Mouse (Mus musculus) stomach, postnatal 0 days (tissue): ENCODE data around the gene A1cf. TPM values are rescaled to one million over a fixed set of nuclear protein-coding genes. Genes with fewer than 3 reads are reported as not detected.

Experiments used
- ATAC-seq: fragments of 200-750 bp; cut with Nextera tagmentation; 2 replicates; pipeline ENCODE4 v1.8.0; 2017; ENCODE audit not compliant: low FRiP score, low TSS enrichment
- DNase-seq: peaks from one replicate; pipeline ENCODE4 v3.0.0-alpha.2; 2016; ENCODE audit warnings: low spot score
- H3K27ac ChIP-seq: fragments of 300-500 bp; sonication (generic); replicated peaks from 2 replicates; pipeline ENCODE4 v1.5.1; 2014; ENCODE audit warnings: mild to moderate bottlenecking, control low read depth
- H3K27me3 ChIP-seq: fragments of 300-500 bp; sonication (generic); 2 replicates; pipeline ENCODE4 v1.6.1; 2014; ENCODE audit warnings: low read length; ENCODE audit not compliant: control insufficient read depth, insufficient read depth
- H3K36me3 ChIP-seq: fragments of 300-500 bp; sonication (generic); 2 replicates; pipeline ENCODE4 v1.6.1; 2014; ENCODE audit warnings: low read length, mixed read lengths; ENCODE audit not compliant: control insufficient read depth, insufficient read depth
- H3K4me1 ChIP-seq: fragments of 300-500 bp; sonication (generic); replicated peaks from 2 replicates; pipeline ENCODE4 v1.6.1; 2014; ENCODE audit warnings: antibody characterized with exemption; ENCODE audit not compliant: control insufficient read depth, insufficient read depth
- H3K4me2 ChIP-seq: fragments of 300-500 bp; sonication (generic); replicated peaks from 2 replicates; pipeline ENCODE4 v1.6.1; 2014; ENCODE audit warnings: low read depth, mild to moderate bottlenecking, control low read depth, moderate library complexity
- H3K4me3 ChIP-seq: fragments of 300-500 bp; sonication (generic); 2 replicates; pipeline ENCODE4 v1.5.1; 2014; ENCODE audit warnings: low read depth, low read length, control low read depth
- H3K9ac ChIP-seq: fragments of 300-500 bp; sonication (generic); 2 replicates; pipeline ENCODE4 v1.6.1; 2014; ENCODE audit warnings: mild to moderate bottlenecking, low read length, control low read depth, mixed read lengths
- H3K9me3 ChIP-seq: fragments of 300-500 bp; sonication (generic); 2 replicates; pipeline ENCODE4 v1.6.1; 2016; ENCODE audit warnings: low read length; ENCODE audit not compliant: control insufficient read depth
- CTCF ChIP-seq: IDR thresholded peaks from 2 replicates; pipeline ENCODE4 v1.5.1; 2016; ENCODE audit warnings: antibody characterized with exemption, low read depth, mild to moderate bottlenecking, moderate library complexity
- EP300 ChIP-seq: optimal IDR thresholded peaks from 2 replicates; pipeline ENCODE3; 2016; ENCODE audit warnings: antibody characterized with exemption
- WGBS: fragments of 180-500 bp; shearing (Covaris S2); extraction: QIAGEN DNeasy Blood & Tissue Kit; methylation state at CpG from one replicate; pipeline ENCODE4 v1.1.7; 2014; 5-methylcytosine and 5-hydroxymethylcytosine counted together
- polyA plus RNA-seq: library from polyadenylated mRNA; unstranded; fragments of >200 nt; fragmentation: Nextera tagmentation; extraction: Ambion mirVana; gene quantifications from 2 replicates; pipeline ENCODE4 v1.2.1, GENCODE M21; 2015

Gene A1cf
- polyA plus RNA-seq, 1 experiment from 2014 or later, result 0.10 TPM

DNA sequence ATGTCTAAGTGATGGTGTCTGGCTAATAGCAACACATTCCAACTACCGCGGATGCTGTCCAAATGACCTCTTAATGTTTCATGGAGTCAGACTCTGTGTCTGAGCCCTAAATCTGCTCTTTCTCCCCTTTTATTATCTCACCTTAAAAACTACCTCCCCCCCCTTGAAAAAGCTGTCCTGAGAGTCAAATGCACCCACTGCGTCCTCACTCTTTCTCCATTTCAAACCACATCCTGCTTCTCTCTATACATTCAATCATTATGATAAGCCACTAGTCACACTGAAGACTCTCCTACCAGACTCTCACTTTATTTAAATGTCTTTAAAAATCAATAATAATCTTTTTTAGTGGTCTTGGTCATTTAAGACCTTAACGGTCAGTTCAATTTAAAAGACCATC lies 51.8 kb downstream of the A1cf start:
- Histone ChIP-seq H3K27ac (no peak overlapping the region), H3K9ac (no peak overlapping the region), H3K9me3 (no peaks in the 10 kb centered on the region), H3K4me2 (no peak overlapping the region), H3K4me3 (no peak overlapping the region), H3K27me3 (no peaks in the 10 kb centered on the region), H3K36me3 (no peaks in the 10 kb centered on the region), H3K4me1 (no peaks in the 10 kb centered on the region)
- no peak for ATAC-seq
- WGBS, result 91% methylated on average over 4 of the region's 4 CpGs
- no peak for TF ChIP-seq EP300
- no peak for TF ChIP-seq CTCF
- no peak for DNase-seq

DNA sequence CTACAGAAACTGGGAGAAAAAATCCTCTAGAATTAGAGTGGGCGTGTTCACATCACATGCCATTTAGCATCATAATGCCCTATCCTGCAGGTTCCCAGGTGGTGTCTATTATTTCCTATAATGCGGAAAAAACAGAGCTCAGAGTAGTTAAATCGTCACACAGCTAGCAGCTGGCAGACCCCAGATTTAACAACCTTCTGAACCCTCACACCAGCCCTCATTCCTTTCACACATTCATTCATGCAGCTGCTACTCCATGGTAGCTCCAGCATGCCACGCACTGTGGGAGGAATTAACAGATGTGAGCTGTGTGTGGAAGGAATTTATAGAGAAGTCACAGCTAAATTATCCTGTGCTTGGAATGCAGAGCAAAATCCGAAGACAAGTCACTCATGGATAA lies 53.3 kb downstream of the A1cf start:
- no peak for DNase-seq
- no peak overlapping the region for H3K27ac ChIP-seq
- no peak overlapping the region for H3K4me3 ChIP-seq
- ATAC-seq, result no peak
- H3K36me3 ChIP-seq, result no peaks in the 10 kb centered on the region
- no peak overlapping the region for H3K9ac ChIP-seq
- H3K4me1 ChIP-seq, result no peaks in the 10 kb centered on the region
- no peaks in the 10 kb centered on the region for H3K9me3 ChIP-seq
- H3K27me3 ChIP-seq, result no peaks in the 10 kb centered on the region
- WGBS, result 64% methylated on average over 5 of the region's 5 CpGs
- no peak overlapping the region for H3K4me2 ChIP-seq
- TF ChIP-seq CTCF (no peak), EP300 (no peak)

DNA sequence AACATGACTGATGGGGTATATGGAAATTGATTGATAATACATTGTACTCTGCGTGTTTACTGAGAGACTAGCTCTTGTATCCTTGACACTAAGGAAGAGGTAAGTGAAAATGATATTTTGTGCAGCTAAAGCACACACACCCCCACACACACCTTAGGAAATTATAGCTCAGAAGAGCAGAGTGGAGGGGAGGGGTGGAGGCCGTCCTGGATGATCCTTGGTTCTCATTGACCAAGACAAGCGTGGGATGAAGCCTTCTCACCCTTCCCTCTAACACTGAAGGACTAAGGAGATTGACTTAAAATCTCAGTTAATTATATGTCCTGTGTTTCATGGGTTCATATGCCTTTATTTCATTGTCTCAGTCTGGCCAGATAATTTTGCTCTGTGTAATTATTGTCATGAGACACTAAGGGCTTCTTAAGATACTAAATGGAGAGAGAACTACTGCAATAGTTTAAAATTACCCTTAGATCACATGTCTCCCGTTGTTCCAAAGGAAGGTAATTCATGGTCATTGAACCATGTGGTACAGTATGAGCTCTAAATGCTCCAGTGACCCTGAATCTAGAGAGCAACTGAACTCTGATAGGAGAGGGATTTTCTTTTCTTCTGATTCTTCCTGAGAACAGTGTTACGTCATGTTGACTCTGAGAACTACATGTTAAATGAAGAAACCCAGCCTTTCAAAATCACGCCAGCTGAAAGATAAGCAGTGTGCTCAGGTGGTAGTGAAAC lies 55.2 kb downstream of the A1cf start:
- Histone ChIP-seq H3K4me3 (no peak overlapping the region), H3K27ac (no peak overlapping the region), H3K9ac (no peak overlapping the region), H3K9me3 (no peaks in the 10 kb centered on the region), H3K36me3 (no peaks in the 10 kb centered on the region), H3K4me1 (no peaks in the 10 kb centered on the region), H3K4me2 (no peak overlapping the region), H3K27me3 (no peaks in the 10 kb centered on the region)
- DNase-seq (no peak), ATAC-seq (no peak)
- 73% methylated on average over 6 of the region's 6 CpGs for WGBS
- TF ChIP-seq CTCF (no peak), EP300 (no peak)

DNA sequence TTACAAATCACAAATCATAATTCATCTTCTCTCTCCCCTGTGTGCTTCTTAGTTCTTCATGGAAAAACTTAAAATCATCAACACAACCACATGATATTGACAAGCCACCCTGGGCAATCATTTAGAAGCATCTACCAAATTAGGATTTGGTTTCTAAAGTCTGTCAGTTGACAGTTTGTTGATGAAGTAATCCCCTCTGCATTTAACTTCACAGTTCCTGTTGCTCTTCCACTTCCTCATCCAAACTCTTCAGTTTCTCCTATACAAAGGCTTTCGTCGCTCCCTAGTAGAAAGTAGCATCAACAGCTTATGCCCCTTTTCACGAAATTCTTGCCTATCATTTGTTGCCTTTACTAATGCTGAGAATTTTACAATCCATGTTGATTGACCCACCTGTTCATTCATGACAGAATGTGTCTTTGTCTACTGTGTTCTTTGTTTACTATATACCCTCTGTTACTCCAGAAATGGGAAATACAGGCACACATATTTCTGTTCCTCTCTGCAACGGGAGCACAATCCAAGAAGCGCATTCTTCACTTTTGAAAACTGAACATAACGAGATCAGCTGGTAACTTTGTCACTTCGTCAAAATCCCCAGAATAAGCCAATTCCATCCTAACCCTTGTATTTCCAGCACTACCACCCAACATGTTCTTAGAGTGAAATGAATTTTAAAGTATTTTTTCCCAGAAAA lies 82.4 kb downstream of the A1cf start:
- H3K4me1 ChIP-seq, result no peaks in the 10 kb centered on the region
- ATAC-seq, result no peak
- H3K27me3 ChIP-seq, result no peaks in the 10 kb centered on the region
- no peak overlapping the region for H3K4me2 ChIP-seq
- H3K36me3 ChIP-seq, result no peaks in the 10 kb centered on the region
- H3K4me3 ChIP-seq, result no peak overlapping the region
- DNase-seq, result no peak
- TF ChIP-seq EP300 (no peak), CTCF (no peak)
- WGBS, result 69% methylated on average over 7 of the region's 7 CpGs
- H3K27ac ChIP-seq, result no peak overlapping the region
- H3K9ac ChIP-seq, result no peak overlapping the region
- H3K9me3 ChIP-seq, result no peaks in the 10 kb centered on the region

DNA sequence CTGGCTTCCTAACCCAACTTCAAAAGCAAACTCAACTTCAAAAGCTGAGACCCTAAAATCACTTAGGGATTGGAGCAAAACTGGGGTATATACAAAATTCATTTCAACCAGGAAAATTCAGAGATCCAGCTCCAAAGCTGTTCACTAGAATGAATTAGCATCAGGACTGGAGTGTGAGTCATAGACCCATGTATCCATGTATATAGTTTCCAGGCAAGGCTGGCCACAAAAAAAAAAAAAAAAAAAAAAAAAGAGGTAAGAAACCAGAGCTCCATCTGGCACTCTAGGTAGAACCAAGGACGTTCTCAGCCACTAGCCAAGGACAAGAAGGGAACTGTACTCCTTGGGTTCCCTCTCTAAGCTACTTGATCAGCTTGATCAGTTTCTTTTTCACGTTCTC lies 85.2 kb downstream of the A1cf start:
- Histone ChIP-seq H3K4me1 (no peaks in the 10 kb centered on the region), H3K9me3 (no peaks in the 10 kb centered on the region), H3K4me3 (no peak overlapping the region), H3K27me3 (no peaks in the 10 kb centered on the region), H3K36me3 (no peaks in the 10 kb centered on the region), H3K4me2 (no peak overlapping the region), H3K9ac (no peak overlapping the region), H3K27ac (no peak overlapping the region)
- TF ChIP-seq EP300, result no peak
- 85% methylated on average over 2 of the region's 2 CpGs for WGBS
- ATAC-seq, result no peak
- no peak for DNase-seq

DNA sequence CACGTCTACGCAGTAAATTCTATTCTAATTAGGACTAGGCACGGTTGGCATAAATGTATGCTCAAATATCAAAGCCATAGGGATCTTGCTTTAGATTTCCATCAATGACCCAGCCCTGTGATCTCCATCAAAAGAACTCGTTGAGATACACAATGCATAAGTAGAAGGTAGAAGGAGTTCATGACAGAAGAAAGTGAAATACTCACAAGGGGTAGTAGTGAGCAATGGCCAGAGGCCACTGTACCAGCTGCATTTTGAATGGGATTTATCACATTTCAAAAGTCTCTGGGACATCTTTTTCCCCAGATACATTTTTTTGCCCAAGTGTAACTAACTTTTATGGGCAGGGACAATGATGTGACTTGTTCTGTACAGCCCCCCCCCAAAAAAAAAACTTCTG lies 85.7 kb downstream of the A1cf start:
- no peak overlapping the region for H3K27ac ChIP-seq

More for the DNA sequence above, 85.7 kb downstream of the A1cf start:
- Histone ChIP-seq H3K9ac (no peak overlapping the region), H3K27me3 (no peaks in the 10 kb centered on the region), H3K9me3 (no peaks in the 10 kb centered on the region), H3K4me2 (no peak overlapping the region), H3K36me3 (no peaks in the 10 kb centered on the region), H3K4me3 (no peak overlapping the region), H3K4me1 (no peaks in the 10 kb centered on the region)
- no peak for TF ChIP-seq CTCF
- no peak for TF ChIP-seq EP300
- DNase-seq (no peak), ATAC-seq (no peak)
- WGBS, result 81% methylated on average over 4 of the region's 4 CpGs
